Comparison of ENCODE assay signal across 26 mouse cellular contexts in the genomic region with DNA sequence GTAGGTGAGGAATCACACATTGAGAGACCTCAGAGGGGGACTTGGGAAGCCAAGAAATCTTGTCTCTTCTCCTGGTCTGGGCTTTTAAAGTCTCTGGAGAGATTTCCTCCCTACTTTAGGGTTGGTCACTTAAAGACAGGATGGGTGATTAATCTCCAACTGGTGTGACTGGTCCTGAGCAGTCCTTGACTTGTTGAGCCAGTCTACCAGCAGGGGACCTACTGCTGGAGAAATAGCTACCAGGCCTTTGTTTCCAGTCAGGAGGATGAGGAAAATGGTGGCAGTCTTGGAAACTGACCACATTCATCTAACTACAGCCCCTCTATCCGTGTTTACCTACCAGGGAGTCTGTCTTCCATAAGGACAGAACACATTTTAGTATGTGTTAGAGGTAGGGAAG.
"Had no signal": no experiment of that assay in that cellular context is flagged by ENCODE, and none has a peak within 500 bp of the region (broad histone marks: within the 10 kb centered on the region; RNA-seq: fewer than 3 reads in every experiment).

No protein-coding gene starts in this region.

- H3K27me3 ChIP-seq: heart, embryonic 12.5 days; hindbrain, embryonic 12.5 days; limb, embryonic 12.5 days; liver, embryonic 13.5 days; liver, embryonic 15.5 days had no signal

- H3K4me2 ChIP-seq: heart, embryonic 12.5 days; hindbrain, embryonic 12.5 days; hindbrain, embryonic 14.5 days; limb, embryonic 12.5 days; liver, embryonic 11.5 days; liver, embryonic 13.5 days; liver, embryonic 15.5 days had no signal

- H3K9me3 ChIP-seq: limb, embryonic 10.5 days; liver, embryonic 13.5 days; liver, embryonic 15.5 days had no signal

- H3K9ac ChIP-seq: heart, embryonic 12.5 days; hindbrain, embryonic 12.5 days; hindbrain, embryonic 14.5 days; limb, embryonic 12.5 days; liver, embryonic 13.5 days; liver, embryonic 15.5 days had no signal

- H3K4me3 ChIP-seq: heart, adult 2 months; heart, embryonic 12.5 days; hindbrain, embryonic 10.5 days; hindbrain, embryonic 12.5 days; layer of hippocampus, adult 2 months; left cerebral cortex, adult 2 months; limb, embryonic 10.5 days; limb, embryonic 12.5 days; liver, embryonic 13.5 days; liver, embryonic 15.5 days had no signal

- DNase-seq: gastrocnemius, postnatal 14 days; gastrocnemius, postnatal 36 days; heart, adult 11 months; heart, adult 2 months; heart, postnatal 10 days; heart, postnatal 4 days; kidney, adult 18-20 months; kidney, adult 8-10 months; kidney, postnatal 10 days; kidney, postnatal 25 days; kidney, postnatal 4 days; liver; liver, embryonic 13.5 days had no signal

- H3K27ac ChIP-seq: heart, adult 2 months; hindbrain, embryonic 10.5 days; hindbrain, embryonic 12.5 days; hindbrain, embryonic 14.5 days; layer of hippocampus, adult 2 months; left cerebral cortex, adult 2 months; limb, embryonic 10.5 days; limb, embryonic 12.5 days; liver, embryonic 13.5 days; liver, embryonic 15.5 days had no signal

- H3K4me1 ChIP-seq: heart, embryonic 12.5 days; hindbrain, embryonic 10.5 days; hindbrain, embryonic 12.5 days; limb, embryonic 10.5 days; limb, embryonic 12.5 days; liver, embryonic 13.5 days; liver, embryonic 15.5 days had no signal

- ATAC-seq: hindbrain, embryonic 16.5 days; inflammation-experienced regulatory T-cells, adult 6 months; intestine, embryonic 16.5 days had no signal
